Mouse (Mus musculus) pancreas, adult 10 weeks (tissue): Measurements from ENCODE around the gene Olfr1415. TPM values are rescaled to one million over a fixed set of nuclear protein-coding genes. Genes with fewer than 3 reads are reported as not detected.

ENCODE experiments used
- polyA plus RNA-seq: library from polyadenylated mRNA; stranded (reverse); fragments of 350-450 nt; fragmentation: Illumina TruSeq; extraction: RNeasy Lipid Tissue Mini Kit (QIAGEN cat#74804); gene quantifications from one replicate; pipeline ENCODE4 v1.2.3, GENCODE M21; 2015; ENCODE audit warnings: low read depth, low replicate concordance; ENCODE audit not compliant: insufficient read depth

Gene Olfr1415
- not detected for polyA plus RNA-seq

DNA sequence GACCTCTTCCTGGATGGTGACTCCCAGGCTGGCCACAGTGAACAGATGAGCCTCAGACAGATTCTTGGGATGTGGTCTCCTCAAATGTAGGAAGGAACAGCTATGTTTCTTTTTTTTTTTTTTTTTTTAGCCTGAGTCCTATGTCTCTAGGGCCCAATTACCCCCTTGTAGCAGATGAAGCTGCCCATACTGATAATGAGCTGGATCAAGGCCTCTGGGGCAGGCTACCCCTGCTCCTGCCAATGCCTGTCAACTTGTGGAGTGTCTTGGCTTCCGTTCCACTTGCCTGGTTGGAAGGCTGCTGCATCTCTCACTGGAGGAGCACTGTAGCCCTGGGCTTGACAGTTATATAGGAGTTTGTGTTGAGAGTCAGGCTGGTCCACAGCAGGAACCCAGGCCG is at the start of gene Olfr1415:
TSS of gene Olfr1415 (minus strand) at position 101 of the 400 bp plus-strand sequence.

DNA sequence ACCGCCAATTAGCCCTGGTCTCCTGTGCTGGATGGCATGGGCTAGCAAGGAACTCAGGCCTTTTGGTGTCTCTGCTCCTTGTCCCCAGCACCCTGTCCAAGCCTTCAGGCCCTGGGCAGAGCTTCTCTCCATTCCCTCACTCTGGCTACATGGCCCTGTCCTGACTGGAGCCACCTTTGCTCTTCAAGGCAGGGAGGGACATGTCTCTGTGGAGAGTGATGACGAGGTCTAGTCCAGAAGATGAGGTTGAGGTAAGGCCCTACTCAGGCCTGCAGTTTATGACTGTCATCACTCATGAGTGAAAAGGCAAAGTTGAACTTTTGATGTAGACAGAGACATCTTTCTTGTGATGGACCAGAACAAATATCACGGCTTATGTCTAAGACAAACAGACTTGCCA is 22.7 kb upstream of the Olfr1415 start, which contains the start of gene Olfr1414:
TSS of gene Olfr1414 (minus strand) at position 101 of the 400 bp plus-strand sequence.

DNA sequence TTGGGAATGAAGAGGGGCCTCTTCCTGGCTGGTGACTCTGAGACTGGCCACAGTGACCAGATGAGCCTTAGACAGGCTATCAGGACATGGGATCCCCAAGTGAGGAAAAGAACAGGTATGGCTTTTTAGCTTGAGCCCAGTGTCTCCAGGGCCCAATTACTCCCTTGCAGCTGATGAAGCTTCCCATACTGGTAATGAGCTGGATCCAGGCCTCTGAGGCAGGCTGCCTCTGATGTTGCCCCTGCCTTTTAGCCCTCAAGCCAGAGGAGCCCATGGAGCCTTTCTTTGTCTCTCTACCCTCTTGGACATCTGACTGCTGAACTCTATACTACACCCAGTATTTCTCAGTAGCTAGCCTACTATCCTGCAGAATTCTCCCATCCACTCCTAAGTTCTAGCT is 10.9 kb downstream of the Olfr1415 start, which contains the start of gene Olfr1416:
TSS of gene Olfr1416 (minus strand) at position 101 of the 400 bp plus-strand sequence.

DNA sequence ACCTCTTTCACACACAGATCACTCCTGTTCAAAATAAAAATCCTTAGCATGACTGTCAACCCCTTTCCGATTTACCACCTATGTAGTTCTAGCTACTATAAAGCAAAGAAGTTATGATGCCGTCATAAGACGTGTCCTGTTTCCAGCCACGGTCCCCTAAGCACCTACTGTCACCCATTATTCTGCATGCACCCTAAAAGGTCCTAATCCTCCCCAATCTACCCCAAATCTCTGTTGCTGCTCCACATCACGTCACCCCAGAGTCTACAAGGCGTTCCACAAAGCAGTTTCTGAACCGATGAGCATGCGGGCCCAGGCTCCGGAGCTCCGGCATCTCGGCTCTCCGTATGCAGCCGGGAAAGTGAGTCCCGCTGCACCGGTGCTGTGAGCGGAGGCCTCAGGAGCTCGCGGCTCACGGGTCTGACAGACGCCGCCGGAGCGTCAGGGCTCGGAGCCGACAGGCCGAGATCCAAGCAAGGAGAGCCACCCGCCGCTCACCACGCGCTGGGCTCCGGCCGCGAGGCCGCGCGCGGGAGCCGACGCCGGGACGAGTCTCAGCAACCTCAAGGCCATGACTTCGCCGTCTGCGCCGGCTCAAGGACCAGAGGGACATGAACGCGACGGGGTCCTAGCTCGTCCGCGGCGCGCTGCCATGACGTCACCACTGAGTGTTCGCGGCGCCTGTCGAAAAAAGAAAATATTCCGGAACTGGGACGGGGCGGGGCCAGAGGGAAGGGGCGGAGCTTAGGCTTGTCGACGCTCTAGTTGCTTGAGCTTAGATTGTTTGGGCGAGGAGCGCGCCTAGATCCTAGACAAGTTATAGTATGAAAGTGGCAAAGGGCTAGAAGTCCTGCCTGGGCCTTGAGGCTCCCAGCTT is 22.5 kb downstream of the Olfr1415 start, which contains the start of gene Ndufa10:
TSS of gene Ndufa10 (minus strand) at position 696 of the 877 bp plus-strand sequence.

Other genes with a start within 250 kb of the Olfr1415 start
- 19.2 TPM for gene Ndufa10, start 22.2 kb downstream of the Olfr1415 start, polyA plus RNA-seq
- not detected for gene Olfr1416, start 11.0 kb downstream of the Olfr1415 start, polyA plus RNA-seq
- gene Olfr1414, start 22.6 kb upstream of the Olfr1415 start, polyA plus RNA-seq = not detected
- gene Olfr1413, start 75.2 kb upstream of the Olfr1415 start, polyA plus RNA-seq = not detected
- not detected for gene Olfr1412, start 89.7 kb upstream of the Olfr1415 start, polyA plus RNA-seq
- gene Olfr1411, start 98.3 kb upstream of the Olfr1415 start, polyA plus RNA-seq = not detected
- not detected for gene Olfr1410, start 109.7 kb upstream of the Olfr1415 start, polyA plus RNA-seq
- not detected for gene Olfr12, start 121.7 kb upstream of the Olfr1415 start, polyA plus RNA-seq
- gene Cops9, start 145.9 kb upstream of the Olfr1415 start, polyA plus RNA-seq = 49.1 TPM
- not detected for gene Otos, start 152.7 kb upstream of the Olfr1415 start, polyA plus RNA-seq